Mouse (Mus musculus) fibroblast of lung, adult 2 months (primary cell): ENCODE measurements around the gene Galnt9.
A peak's percentile ranks its signal among the peaks of the same experiment; 100 is the strongest.

Experiments
- DNase-seq: peaks from one replicate; pipeline ENCODE4 v3.0.0-alpha.2; 2011; ENCODE audit warnings: low read depth

Gene Galnt9

GRCm38 (mm10) chr5:110535964-110536363 lies 8.2 kb upstream of the Galnt9 start:
- no peak for DNase-seq

GRCm38 (mm10) chr5:110540947-110541346 lies 3.2 kb upstream of the Galnt9 start:
- DNase-seq = peak; percentile 89

- no peak for DNase-seq
Measured at GRCm38 (mm10) chr5:110541456-110541855, 2.7 kb upstream of the Galnt9 start.

- no peak for DNase-seq
Measured at GRCm38 (mm10) chr5:110544691-110545069, 525 bp downstream of the Galnt9 start.

- DNase-seq = no peak
Measured at GRCm38 (mm10) chr5:110545311-110545710, 1.2 kb downstream of the Galnt9 start.

- DNase-seq = no peak
Measured at GRCm38 (mm10) chr5:110546136-110546535, 2.0 kb downstream of the Galnt9 start.

- DNase-seq = no peak
Measured at GRCm38 (mm10) chr5:110546726-110547406, 2.7 kb downstream of the Galnt9 start.

GRCm38 (mm10) chr5:110548446-110548845 lies 4.3 kb downstream of the Galnt9 start:
- DNase-seq = no peak

GRCm38 (mm10) chr5:110550189-110550588 lies 6.0 kb downstream of the Galnt9 start:
- DNase-seq = no peak

GRCm38 (mm10) chr5:110550841-110551240 lies 6.7 kb downstream of the Galnt9 start:
- no peak for DNase-seq

- no peak for DNase-seq
Measured at GRCm38 (mm10) chr5:110552005-110552404, 7.8 kb downstream of the Galnt9 start.

GRCm38 (mm10) chr5:110553315-110553714 lies 9.2 kb downstream of the Galnt9 start:
- DNase-seq = no peak

- no peak for DNase-seq
Measured at GRCm38 (mm10) chr5:110555198-110555597, 11.0 kb downstream of the Galnt9 start.

GRCm38 (mm10) chr5:110558368-110558767 lies 14.2 kb downstream of the Galnt9 start:
- peak; percentile 36 for DNase-seq

GRCm38 (mm10) chr5:110559679-110560078 lies 15.5 kb downstream of the Galnt9 start:
- no peak for DNase-seq

- DNase-seq = peak; percentile 57
Measured at GRCm38 (mm10) chr5:110562741-110563326, 18.7 kb downstream of the Galnt9 start.

GRCm38 (mm10) chr5:110564986-110565644 lies 21.0 kb downstream of the Galnt9 start:
- DNase-seq = peak; percentile 69

GRCm38 (mm10) chr5:110567547-110567946 lies 23.4 kb downstream of the Galnt9 start:
- no peak for DNase-seq

- DNase-seq = no peak
Measured at GRCm38 (mm10) chr5:110574888-110575287, 30.7 kb downstream of the Galnt9 start.

- no peak for DNase-seq
Measured at GRCm38 (mm10) chr5:110579296-110579695, 35.1 kb downstream of the Galnt9 start.

GRCm38 (mm10) chr5:110580569-110581239 lies 36.5 kb downstream of the Galnt9 start:
- no peak for DNase-seq

GRCm38 (mm10) chr5:110582647-110583538 lies 38.7 kb downstream of the Galnt9 start:
- DNase-seq = peak; percentile 13
